Mouse (Mus musculus) forebrain, embryonic 15.5 days (tissue): ENCODE measurements around the gene Ccdc114. TPM values are rescaled to one million over a fixed set of nuclear protein-coding genes. Genes with fewer than 3 reads are reported as not detected.

Experiments used
- ATAC-seq: fragments of 200-750 bp; cut with Nextera tagmentation; replicated peaks from 2 replicates; pipeline ENCODE4 v1.8.0; 2017; ENCODE audit warnings: mild to moderate bottlenecking, moderate TSS enrichment, moderate library complexity
- H3K27ac ChIP-seq: fragments of 300-500 bp; sonication (generic); replicated peaks from 2 replicates; pipeline ENCODE4 v1.5.1; 2015; ENCODE audit warnings: mild to moderate bottlenecking, inconsistent platforms
- H3K27me3 ChIP-seq: fragments of 300-500 bp; sonication (generic); 2 replicates; pipeline ENCODE4 v1.6.1; 2015; ENCODE audit warnings: inconsistent platforms
- H3K36me3 ChIP-seq: fragments of 300-500 bp; sonication (generic); 2 replicates; pipeline ENCODE4 v1.6.1; 2015; ENCODE audit warnings: mild to moderate bottlenecking, inconsistent platforms
- H3K4me1 ChIP-seq: fragments of 300-500 bp; sonication (generic); 2 replicates; pipeline ENCODE4 v1.6.1; 2015; ENCODE audit warnings: inconsistent platforms
- H3K4me2 ChIP-seq: fragments of 300-500 bp; sonication (generic); replicated peaks from 2 replicates; pipeline ENCODE4 v1.6.1; 2015; ENCODE audit warnings: mild to moderate bottlenecking, inconsistent platforms
- H3K4me3 ChIP-seq: fragments of 300-500 bp; sonication (generic); 2 replicates; pipeline ENCODE4 v1.5.1; 2015; ENCODE audit warnings: mild to moderate bottlenecking, inconsistent platforms
- H3K9ac ChIP-seq: fragments of 300-500 bp; sonication (generic); replicated peaks from 2 replicates; pipeline ENCODE4 v1.6.1; 2015; ENCODE audit warnings: mild to moderate bottlenecking, inconsistent platforms
- H3K9me3 ChIP-seq: fragments of 300-500 bp; sonication (generic); 2 replicates; pipeline ENCODE4 v1.6.1; 2016; ENCODE audit warnings: inconsistent platforms
- WGBS: fragments of 180-500 bp; shearing (Covaris S2); methylation state at CpG from one replicate; pipeline ENCODE4 v1.1.7; 2015; ENCODE audit warnings: mixed read lengths; 5-methylcytosine and 5-hydroxymethylcytosine counted together
- polyA plus RNA-seq: library from polyadenylated mRNA; unstranded; fragments of >200 nt; fragmentation: Nextera tagmentation; extraction: Ambion mirVana; gene quantifications from 2 replicates; pipeline ENCODE4 v1.2.1, GENCODE M21; 2015

Gene Ccdc114
- polyA plus RNA-seq, 1 experiment from 2014 or later, result 4.9 TPM

DNA sequence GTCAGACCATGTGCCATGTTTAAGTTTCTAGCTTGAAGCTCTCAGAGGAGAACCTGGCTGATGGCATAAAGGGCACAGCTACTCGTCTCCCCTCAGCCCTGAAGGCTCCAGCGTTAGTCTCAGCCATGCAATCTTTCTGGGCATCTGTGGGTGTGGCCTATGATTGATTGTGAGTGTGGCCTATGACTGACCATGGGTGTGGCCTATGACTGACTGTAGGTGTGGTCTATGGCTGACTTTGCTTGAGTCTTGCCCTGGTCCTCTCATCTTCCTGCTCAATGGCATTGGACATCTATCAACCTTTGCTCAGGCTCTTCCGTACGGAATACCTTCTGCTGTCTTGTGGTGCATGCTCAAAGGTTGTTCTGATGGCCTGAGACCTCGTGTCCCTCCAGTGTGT, 22.3 kb upstream of the Ccdc114 start:
- Histone ChIP-seq H3K36me3 (no peaks in the 10 kb centered on the region), H3K4me2 (no peak overlapping the region), H3K27ac (no peak overlapping the region), H3K27me3 (no peaks in the 10 kb centered on the region), H3K9me3 (no peaks in the 10 kb centered on the region), H3K4me1 (peaks cover 10% of the 10 kb centered on the region), H3K9ac (no peak overlapping the region), H3K4me3 (no peak overlapping the region)
- 63% methylated on average over 5 of the region's 5 CpGs for WGBS
- ATAC-seq, result no peak

DNA sequence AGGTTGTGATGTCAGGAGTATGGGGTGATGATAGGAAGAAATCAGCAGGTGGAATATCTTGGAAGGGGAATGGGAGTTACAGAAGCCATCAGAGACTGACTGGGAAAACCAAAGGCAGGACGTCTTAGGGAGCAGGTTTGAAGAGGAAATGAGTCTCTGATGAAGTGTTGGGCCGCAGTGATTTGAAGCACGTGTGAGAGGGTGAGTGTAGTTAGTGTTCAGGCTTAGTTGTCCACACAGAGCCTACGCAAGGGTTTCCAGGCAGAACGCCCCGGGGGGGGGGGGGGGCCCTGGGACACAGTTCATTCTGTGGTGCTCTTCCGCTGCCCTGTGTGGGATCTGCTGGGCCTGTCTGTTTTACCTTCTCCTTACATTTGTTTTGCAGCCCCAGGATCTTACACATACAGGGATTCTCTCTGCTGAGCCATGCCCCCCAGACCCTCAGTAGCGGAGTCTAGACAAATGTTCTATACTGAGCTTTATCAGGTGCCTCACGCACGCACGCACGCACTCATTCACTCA, 21.3 kb upstream of the Ccdc114 start:
- Histone ChIP-seq H3K4me1 (peaks cover 5% of the 10 kb centered on the region), H3K27me3 (no peaks in the 10 kb centered on the region)

DNA sequence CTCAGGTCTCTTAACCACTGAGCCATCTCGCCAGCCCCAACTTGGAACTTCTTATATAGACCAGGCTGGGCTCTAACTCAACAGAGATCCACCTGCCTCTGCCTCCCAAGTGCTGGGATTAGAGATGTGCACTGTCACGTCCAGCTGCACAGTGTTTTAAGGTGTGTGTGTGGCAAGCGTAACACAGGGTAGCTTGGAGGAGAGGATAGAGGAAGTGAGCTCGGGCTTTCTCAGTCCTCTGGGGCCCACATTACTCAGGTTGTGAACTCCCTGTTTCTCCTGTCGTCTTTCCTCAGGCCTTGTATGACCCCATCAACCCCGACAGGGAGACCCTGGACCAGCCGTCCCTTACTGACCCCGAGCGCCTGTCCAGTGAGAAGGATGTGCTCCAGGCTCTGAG, 17.2 kb upstream of the Ccdc114 start:
- H3K27me3 ChIP-seq, result no peaks in the 10 kb centered on the region
- no peak overlapping the region for H3K9ac ChIP-seq
- H3K4me1 ChIP-seq, result no peaks in the 10 kb centered on the region
- H3K4me2 ChIP-seq, result no peak overlapping the region
- no peak overlapping the region for H3K27ac ChIP-seq
- 91% methylated on average over 9 of the region's 9 CpGs for WGBS
- H3K36me3 ChIP-seq, result peaks cover 8% of the 10 kb centered on the region; the same call in 1 of the 2 replicates
- no peak for ATAC-seq
- H3K9me3 ChIP-seq, result no peaks in the 10 kb centered on the region
- no peak overlapping the region for H3K4me3 ChIP-seq

More for the DNA sequence above, 21.3 kb upstream of the Ccdc114 start:
- Histone ChIP-seq H3K27ac (no peak overlapping the region), H3K9me3 (no peaks in the 10 kb centered on the region), H3K4me2 (no peak overlapping the region), H3K36me3 (no peaks in the 10 kb centered on the region), H3K9ac (no peak overlapping the region), H3K4me3 (no peak overlapping the region)
- WGBS, result 80% methylated on average over 12 of the region's 12 CpGs
- ATAC-seq, result no peak

DNA sequence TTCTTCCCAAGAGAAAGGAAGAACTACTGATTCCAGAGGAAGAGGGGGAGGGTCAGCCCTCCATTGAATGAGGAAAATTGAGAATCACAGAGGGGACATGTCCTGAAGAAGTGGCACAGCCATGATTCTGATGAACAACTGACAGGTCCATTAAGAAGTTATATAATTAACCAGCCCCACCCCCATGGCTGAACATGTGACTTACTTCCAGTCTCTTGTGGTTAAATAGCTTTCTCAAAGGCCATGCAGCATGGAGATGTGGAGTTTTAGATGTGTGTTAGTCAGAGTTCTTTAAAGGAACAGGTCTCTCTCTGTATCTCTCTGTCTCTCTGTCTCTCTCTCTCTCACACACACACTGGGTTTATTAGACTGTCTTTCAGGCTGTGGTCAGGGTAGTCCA, 15.5 kb upstream of the Ccdc114 start:
- no peaks in the 10 kb centered on the region for H3K9me3 ChIP-seq
- no peak overlapping the region for H3K4me2 ChIP-seq
- H3K4me1 ChIP-seq, result no peaks in the 10 kb centered on the region
- H3K9ac ChIP-seq, result no peak overlapping the region
- H3K27ac ChIP-seq, result no peak overlapping the region
- no peak for ATAC-seq
- H3K27me3 ChIP-seq, result no peaks in the 10 kb centered on the region
- H3K4me3 ChIP-seq, result no peak overlapping the region
- H3K36me3 ChIP-seq, result peaks cover 8% of the 10 kb centered on the region; the same call in 1 of the 2 replicates

DNA sequence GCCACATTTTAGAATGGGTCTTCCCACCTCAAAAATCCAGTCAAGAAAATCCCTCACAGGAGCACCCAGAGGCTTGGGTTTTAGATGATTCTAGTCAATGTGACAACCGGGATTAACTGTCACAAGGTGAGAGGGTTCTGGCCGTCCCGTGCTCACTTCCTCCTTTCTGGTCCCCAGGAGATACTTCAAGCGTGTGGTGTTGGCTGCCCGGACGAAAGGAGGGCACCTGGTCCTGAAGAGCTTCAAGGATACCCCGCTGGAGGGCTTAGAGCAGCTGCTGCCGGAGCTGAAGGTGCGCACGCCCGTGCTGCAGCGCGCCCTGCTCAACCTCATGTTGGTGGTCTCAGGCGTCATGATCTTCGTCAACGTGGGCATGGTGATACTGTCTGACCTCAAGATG, 14.7 kb upstream of the Ccdc114 start:
- Histone ChIP-seq H3K4me2 (no peak overlapping the region), H3K4me1 (no peaks in the 10 kb centered on the region), H3K4me3 (no peak overlapping the region), H3K9me3 (no peaks in the 10 kb centered on the region), H3K27ac (no peak overlapping the region), H3K36me3 (peaks cover 8% of the 10 kb centered on the region; the same call in 1 of the 2 replicates), H3K27me3 (no peaks in the 10 kb centered on the region), H3K9ac (no peak overlapping the region)
- no peak for ATAC-seq
- 96% methylated on average over 16 of the region's 16 CpGs for WGBS

DNA sequence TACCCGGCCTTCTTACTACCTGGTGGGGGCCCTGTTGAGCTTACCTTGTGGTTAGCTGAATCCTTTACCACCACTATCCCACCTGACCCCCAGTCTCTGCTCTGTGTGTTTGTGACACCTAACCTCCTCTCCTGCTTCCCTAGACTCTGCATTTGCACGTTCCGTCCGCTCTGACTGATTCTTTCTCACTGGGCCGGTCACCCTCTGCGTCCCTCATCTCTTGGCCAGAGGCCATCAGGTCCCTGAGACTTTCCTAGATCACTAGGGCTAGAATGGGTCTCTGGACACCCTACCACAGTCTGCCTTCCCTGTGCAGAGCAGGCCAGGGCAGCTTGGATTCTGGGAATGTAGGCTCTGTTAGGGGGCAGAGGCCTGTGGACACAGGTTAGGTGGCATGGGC, 9.8 kb upstream of the Ccdc114 start:
- Histone ChIP-seq H3K27me3 (no peaks in the 10 kb centered on the region), H3K4me2 (no peak overlapping the region), H3K9me3 (no peaks in the 10 kb centered on the region), H3K4me1 (peaks cover 23% of the 10 kb centered on the region), H3K9ac (no peak overlapping the region), H3K36me3 (peaks cover 8% of the 10 kb centered on the region; the same call in 1 of the 2 replicates), H3K4me3 (no peak overlapping the region), H3K27ac (no peak overlapping the region)
- no peak for ATAC-seq
- WGBS, result 93% methylated on average over 6 of the region's 6 CpGs

DNA sequence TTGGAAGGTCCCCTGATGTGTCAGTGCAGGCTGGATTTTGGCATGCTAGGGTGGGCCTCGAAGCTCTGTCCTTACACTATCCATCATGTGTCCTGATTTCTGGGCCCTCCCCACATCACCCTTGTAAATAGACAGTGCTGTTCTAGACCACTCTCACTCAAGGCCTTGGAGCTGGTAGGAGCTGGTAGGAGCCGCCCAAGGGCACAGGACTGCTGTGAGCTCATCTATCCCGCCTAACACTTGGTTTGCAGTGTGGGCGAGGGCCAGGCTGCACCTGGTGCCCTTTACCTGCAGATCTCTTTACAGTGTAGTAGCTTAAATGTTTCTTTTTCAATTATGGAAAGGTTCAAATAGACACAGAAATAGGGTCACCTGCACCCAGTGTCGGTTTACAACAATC, 8.9 kb upstream of the Ccdc114 start:
- no peaks in the 10 kb centered on the region for H3K9me3 ChIP-seq
- ATAC-seq, result no peak
- H3K9ac ChIP-seq, result no peak overlapping the region
- no peak overlapping the region for H3K27ac ChIP-seq
- WGBS, result 91% methylated on average over 5 of the region's 5 CpGs
- no peaks in the 10 kb centered on the region for H3K27me3 ChIP-seq
- peaks cover 23% of the 10 kb centered on the region for H3K4me1 ChIP-seq
- peaks cover 2% of the 10 kb centered on the region; the same call in 1 of the 2 replicates for H3K36me3 ChIP-seq
- no peak overlapping the region for H3K4me2 ChIP-seq
- H3K4me3 ChIP-seq, result no peak overlapping the region

DNA sequence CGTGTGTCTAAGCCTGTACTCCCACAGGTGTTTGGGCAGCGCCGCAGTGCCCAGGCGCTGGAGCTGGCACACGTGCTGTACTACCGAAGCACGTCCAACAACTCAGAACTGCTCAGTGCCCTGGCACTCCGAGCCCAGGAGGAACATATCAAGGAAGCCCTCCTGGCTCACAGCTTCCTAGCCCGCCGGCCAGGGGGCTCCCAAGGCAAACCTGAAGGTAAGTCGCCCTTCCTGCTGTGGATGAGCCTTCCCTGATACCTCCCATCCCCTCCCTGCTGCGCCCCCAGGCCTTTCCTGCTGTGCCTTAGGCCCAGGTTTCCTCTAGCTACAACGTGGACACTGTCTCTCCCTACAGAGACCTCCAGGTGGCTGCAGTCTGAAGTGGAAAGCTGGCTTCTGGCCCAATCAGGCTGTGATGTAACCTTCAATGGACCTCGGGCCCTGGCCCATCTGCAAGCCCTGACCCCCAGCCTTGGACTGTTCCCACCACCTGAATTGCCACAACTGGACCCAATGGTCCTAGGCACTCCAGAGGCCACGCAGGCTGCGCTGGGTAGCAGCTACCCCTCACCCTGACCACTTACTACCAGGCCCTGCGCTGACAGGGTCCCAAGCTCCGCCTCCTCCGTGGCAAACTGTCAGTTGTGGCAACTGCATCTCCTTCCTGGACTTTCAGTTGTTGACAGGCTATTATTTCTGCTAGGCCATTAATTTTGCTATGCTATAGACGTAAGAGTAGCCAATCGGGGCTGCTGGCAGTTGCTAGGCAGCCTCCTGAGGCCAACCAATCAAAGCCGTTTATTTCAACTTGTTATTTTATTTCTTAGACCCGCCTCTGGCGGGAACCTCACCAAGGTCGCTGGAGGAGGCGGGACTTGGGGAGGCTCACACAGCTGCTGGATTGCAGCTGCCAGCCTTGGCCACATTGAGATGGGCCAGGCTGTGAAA, 7.5 kb upstream of the Ccdc114 start:
- Histone ChIP-seq H3K27me3 (no peaks in the 10 kb centered on the region), H3K4me2 (peak overlapping the region; percentile 49), H3K27ac (peak overlapping the region; percentile 87), H3K9ac (peak overlapping the region; percentile 26), H3K9me3 (no peaks in the 10 kb centered on the region), H3K36me3 (no peaks in the 10 kb centered on the region), H3K4me3 (peak overlapping the region; percentile 34), H3K4me1 (peaks cover 23% of the 10 kb centered on the region)
- 33% methylated on average over 26 of the region's 26 CpGs for WGBS
- peak; percentile 89 for ATAC-seq

DNA sequence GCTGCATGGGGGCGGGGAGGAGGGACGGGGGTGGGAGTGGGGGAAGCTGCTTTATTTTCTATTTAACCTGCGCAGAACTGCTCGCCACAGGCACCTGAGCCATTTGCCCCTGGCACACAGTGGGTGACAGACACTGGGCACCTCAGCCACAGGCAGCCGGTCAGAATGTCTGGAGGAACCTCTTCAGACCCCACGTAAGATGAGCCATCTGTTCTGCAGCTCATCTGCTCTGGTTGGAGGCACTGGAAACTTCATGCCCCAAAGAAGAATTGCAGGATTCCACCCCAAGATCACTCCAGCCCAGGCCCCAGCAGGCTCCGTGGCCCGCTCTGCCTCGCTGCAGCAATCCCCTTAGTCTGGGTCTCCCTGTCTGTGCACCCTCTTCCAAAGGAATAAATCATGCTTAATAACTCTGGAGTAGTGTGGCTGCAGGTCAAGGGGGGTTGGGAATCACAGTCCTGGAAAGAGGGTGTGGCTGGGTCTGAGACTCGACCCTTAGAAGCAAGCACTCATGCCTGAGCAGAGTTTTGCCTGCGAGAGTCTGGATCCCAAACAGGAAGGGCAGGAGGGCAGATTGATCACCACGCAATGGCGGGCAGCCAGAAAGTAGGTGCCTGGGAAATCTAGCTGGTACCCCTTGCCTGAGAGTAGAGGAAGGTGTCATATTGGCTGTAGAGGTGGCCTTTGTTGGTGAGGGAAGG, 6.7 kb upstream of the Ccdc114 start:
- Histone ChIP-seq H3K4me1 (peaks cover 23% of the 10 kb centered on the region), H3K36me3 (no peaks in the 10 kb centered on the region), H3K9ac (peak overlapping the region; percentile 26; the same call in 1 of the 2 replicates), H3K27ac (peak overlapping the region; percentile 87), H3K9me3 (no peaks in the 10 kb centered on the region), H3K4me3 (peak overlapping the region; percentile 34), H3K4me2 (peak overlapping the region; percentile 49), H3K27me3 (no peaks in the 10 kb centered on the region)
- ATAC-seq, result peak; percentile 23
- WGBS, result 31% methylated on average over 13 of the region's 13 CpGs

DNA sequence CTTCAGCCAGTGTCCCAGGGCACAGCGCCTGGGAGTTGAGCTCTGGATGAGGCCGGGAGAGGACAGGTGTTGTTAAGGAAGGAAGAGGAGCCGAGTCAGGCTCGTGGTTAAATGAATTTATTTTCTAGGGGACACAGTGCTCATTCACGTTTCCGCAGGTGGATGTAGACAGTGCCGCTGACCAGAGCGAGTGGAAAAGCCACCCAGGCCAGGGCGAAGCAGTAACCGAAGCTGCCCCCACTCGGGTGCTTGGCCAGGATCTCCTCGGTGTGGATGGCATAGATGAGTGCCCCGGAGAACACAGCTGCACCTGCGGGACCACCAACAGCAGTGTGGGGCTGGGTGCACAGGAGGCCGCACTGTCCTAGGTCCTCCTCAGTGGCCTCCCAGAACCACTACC, 5.9 kb upstream of the Ccdc114 start:
- Histone ChIP-seq H3K27ac (peak overlapping the region; percentile 87), H3K9me3 (no peaks in the 10 kb centered on the region), H3K4me3 (no peak overlapping the region), H3K4me1 (peaks cover 30% of the 10 kb centered on the region), H3K27me3 (no peaks in the 10 kb centered on the region), H3K9ac (no peak overlapping the region), H3K36me3 (no peaks in the 10 kb centered on the region), H3K4me2 (no peak overlapping the region)
- WGBS, result 91% methylated on average over 15 of the region's 15 CpGs
- no peak for ATAC-seq

DNA sequence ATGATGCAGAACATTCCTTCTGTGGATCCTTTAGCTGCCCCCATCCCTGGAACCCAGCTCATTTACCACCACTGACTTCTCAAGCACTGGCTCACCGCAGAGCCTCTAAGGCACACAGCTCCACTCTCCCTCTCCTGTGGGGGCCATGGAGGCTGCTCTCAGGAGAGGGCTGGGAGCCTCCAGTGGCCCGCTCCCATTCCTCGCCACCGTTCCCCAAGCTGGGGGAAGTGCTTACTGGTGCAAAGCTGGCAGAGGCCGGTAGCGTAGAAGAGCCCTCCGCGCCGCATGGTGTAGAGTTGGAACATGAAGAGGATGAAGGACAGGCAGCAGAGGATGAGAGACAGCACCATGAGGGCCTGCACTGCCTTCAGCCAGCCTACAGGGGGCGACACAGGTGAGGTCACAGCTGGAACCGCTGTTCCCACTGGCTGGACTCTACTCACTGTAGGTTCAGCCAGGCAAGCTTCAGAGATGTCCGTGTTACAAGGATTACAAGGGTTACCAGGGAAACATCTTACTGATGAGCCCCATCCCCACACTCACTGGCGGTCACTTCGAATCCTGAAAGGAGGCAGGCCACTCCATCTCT, 4.7 kb upstream of the Ccdc114 start:
- no peaks in the 10 kb centered on the region for H3K9me3 ChIP-seq
- H3K27me3 ChIP-seq, result no peaks in the 10 kb centered on the region
- H3K27ac ChIP-seq, result no peak overlapping the region
- peaks cover 41% of the 10 kb centered on the region for H3K4me1 ChIP-seq
- no peak overlapping the region for H3K4me3 ChIP-seq
- 63% methylated on average over 14 of the region's 14 CpGs for WGBS
- no peak overlapping the region for H3K4me2 ChIP-seq
- no peaks in the 10 kb centered on the region for H3K36me3 ChIP-seq
- H3K9ac ChIP-seq, result no peak overlapping the region
- no peak for ATAC-seq

DNA sequence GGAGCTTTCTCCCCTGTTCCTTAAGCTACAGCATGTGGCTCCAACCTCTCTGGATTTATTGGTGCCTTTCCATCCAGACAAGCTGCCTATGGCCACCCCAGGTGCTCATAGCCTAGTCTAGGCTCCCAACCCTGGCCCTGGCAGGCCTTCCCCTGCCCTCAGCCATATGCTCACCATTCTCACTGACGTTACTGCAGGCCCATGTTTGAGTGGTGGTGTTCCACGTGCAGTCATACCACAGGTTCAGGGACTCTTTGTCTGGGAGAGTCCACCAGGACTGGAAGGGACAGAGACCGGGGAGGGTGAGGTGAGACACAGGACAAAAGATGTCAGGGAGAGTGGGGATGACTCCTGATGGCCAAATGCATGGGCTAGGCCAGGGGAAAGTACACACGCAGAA, 4.1 kb upstream of the Ccdc114 start:
- Histone ChIP-seq H3K4me2 (no peak overlapping the region), H3K36me3 (no peaks in the 10 kb centered on the region), H3K27ac (no peak overlapping the region), H3K9me3 (no peaks in the 10 kb centered on the region), H3K27me3 (no peaks in the 10 kb centered on the region), H3K4me3 (no peak overlapping the region), H3K9ac (no peak overlapping the region), H3K4me1 (peaks cover 44% of the 10 kb centered on the region)
- ATAC-seq, result no peak
- WGBS, result 76% methylated on average over 4 of the region's 4 CpGs
